ENCODE assay signal across 8 mouse cellular contexts in the genomic region with DNA sequence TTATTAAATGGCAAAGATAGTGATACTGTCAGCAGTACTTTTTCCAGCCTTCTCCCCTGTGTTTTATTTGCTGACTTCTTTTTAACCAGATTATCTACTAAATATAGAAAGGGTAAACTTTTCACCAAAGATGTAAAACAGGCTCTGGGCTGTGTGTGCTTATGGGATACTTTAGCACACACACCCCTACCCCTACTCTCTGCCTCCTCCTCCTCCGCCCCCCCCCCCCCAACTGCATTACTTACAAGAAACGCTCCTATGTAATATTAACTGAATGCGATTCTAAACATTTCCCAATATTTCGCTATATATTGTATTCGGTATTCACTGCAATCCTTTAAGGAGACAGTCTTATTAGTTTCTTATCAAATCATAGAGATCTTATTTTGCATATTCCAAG. TPM values are rescaled to one million over a fixed set of nuclear protein-coding genes. Genes with fewer than 3 reads are reported as not detected.
DNase-seq lines count a peak whose midpoint lies in the region; ATAC-seq and TF ChIP-seq lines count a peak whose summit lies in the region.

No protein-coding gene starts in this region.

- H3K4me2 ChIP-seq in heart, embryonic 15.5 days = peak overlapping the region; percentile 99
- peak overlapping the region; percentile 32 for H3K4me2 ChIP-seq in hindbrain, embryonic 11.5 days (replicated peaks; ENCODE audit: low read depth, low read length)

- DNase-seq in heart, postnatal 10 days = no peak
- no peak for DNase-seq in hindbrain, embryonic 11.5 days (ENCODE audit: low spot score)
- no peak for DNase-seq in midbrain, embryonic 10.5 days (ENCODE audit: low spot score)
- no peak for DNase-seq in right cerebral cortex, postnatal 36 days (ENCODE audit: low spot score in 2 of 2)
- no peak for DNase-seq in adrenal gland, adult 18-20 months (ENCODE audit: low spot score in 2 of 2)
- no peak for DNase-seq in kidney, postnatal 25 days

- peak overlapping the region; percentile 72 for H3K4me3 ChIP-seq in heart, embryonic 15.5 days
- peak overlapping the region; percentile 71 for H3K4me3 ChIP-seq in bone marrow, adult 2 months (replicated peaks; ENCODE audit: control insufficient read depth, low read depth, low read length)
- peak overlapping the region; percentile 68 for H3K4me3 ChIP-seq in hindbrain, embryonic 11.5 days (ENCODE audit: low read depth, low read length)
- H3K4me3 ChIP-seq in midbrain, embryonic 10.5 days = peak overlapping the region; percentile 72

- TF ChIP-seq POLR2A in bone marrow, adult 2 months (IDR thresholded peaks at IDR 0.05; ENCODE audit: borderline replicate concordance, control insufficient read depth, low read depth, low read length) = no peak

- no peak overlapping the region for H3K9ac ChIP-seq in heart, embryonic 15.5 days
- peak overlapping the region; percentile 50; the same call in 1 of the 2 replicates for H3K9ac ChIP-seq in hindbrain, embryonic 11.5 days (ENCODE audit: low read depth, low read length)

- no peaks in the 10 kb centered on the region for H3K36me3 ChIP-seq in heart, embryonic 15.5 days
- H3K36me3 ChIP-seq in hindbrain, embryonic 11.5 days (ENCODE audit: control insufficient read depth, insufficient read depth, low read length) = no peaks in the 10 kb centered on the region
- peaks cover 4% of the 10 kb centered on the region; the same call in 1 of the 2 replicates for H3K36me3 ChIP-seq in midbrain, embryonic 10.5 days

- no peaks in the 10 kb centered on the region for H3K9me3 ChIP-seq in heart, embryonic 15.5 days (replicated peaks)
- no peaks in the 10 kb centered on the region for H3K9me3 ChIP-seq in hindbrain, embryonic 11.5 days (ENCODE audit: control insufficient read depth, low read length)
- H3K9me3 ChIP-seq in midbrain, embryonic 10.5 days (replicated peaks) = no peaks in the 10 kb centered on the region

- ATAC-seq in heart, embryonic 15.5 days (replicated peaks; ENCODE audit: insufficient number of reproducible peaks, insufficient read depth, low FRiP score, low read depth) = no peak
- ATAC-seq in hindbrain, embryonic 11.5 days (ENCODE audit: low FRiP score) = peak; percentile 54

- H3K27ac ChIP-seq in heart, embryonic 15.5 days = no peak overlapping the region
- H3K27ac ChIP-seq in bone marrow, adult 2 months (ENCODE audit: control insufficient read depth, insufficient read depth, low read depth, low read length, poor library complexity) = no peak overlapping the region
- H3K27ac ChIP-seq in hindbrain, embryonic 11.5 days (ENCODE audit: low read depth, low read length) = peak overlapping the region; percentile 69
- H3K27ac ChIP-seq in midbrain, embryonic 10.5 days (replicated peaks) = peak overlapping the region; percentile 80

- peaks cover 7% of the 10 kb centered on the region for H3K4me1 ChIP-seq in heart, embryonic 15.5 days (replicated peaks)
- no peaks in the 10 kb centered on the region; the same call in 1 of the 2 replicates for H3K4me1 ChIP-seq in bone marrow, adult 2 months (ENCODE audit: control insufficient read depth, insufficient read depth, low read length)
- no peaks in the 10 kb centered on the region for H3K4me1 ChIP-seq in hindbrain, embryonic 11.5 days (replicated peaks; ENCODE audit: control insufficient read depth, insufficient read depth, low read length)
- H3K4me1 ChIP-seq in midbrain, embryonic 10.5 days = peaks cover 14% of the 10 kb centered on the region

- no peak for TF ChIP-seq CTCF in bone marrow, adult 2 months (IDR thresholded peaks at IDR 0.05; ENCODE audit: control insufficient read depth, insufficient read depth, low read length)

- no peaks in the 10 kb centered on the region for H3K27me3 ChIP-seq in heart, embryonic 15.5 days
- H3K27me3 ChIP-seq in hindbrain, embryonic 11.5 days (ENCODE audit: control insufficient read depth, insufficient read depth, low read length) = no peaks in the 10 kb centered on the region
- no peaks in the 10 kb centered on the region for H3K27me3 ChIP-seq in midbrain, embryonic 10.5 days (ENCODE audit: low read depth, poor library complexity, severe bottlenecking)

- 6% methylated on average over 5 of the region's 5 CpGs for WGBS in heart, embryonic 15.5 days
- WGBS in bone marrow, adult 2 months = 3% methylated on average over 5 of the region's 5 CpGs
- WGBS in hindbrain, embryonic 11.5 days = 2% methylated on average over 4 of the region's 5 CpGs
- 9% methylated on average over 5 of the region's 5 CpGs for WGBS in midbrain, embryonic 10.5 days

- intact Hi-C loops in heart, postnatal 10 days (cut with DNase I) = loop anchor here (5.0 kb wide), 1 partner anchor 425 kb away; the partner anchor contains the start of gene Ctso

RNA-seq across cellular contexts. Expression of gene Map9, which starts 0.5 kb away (rescaled TPM):
- polyA plus RNA-seq in heart, embryonic 15.5 days (2015; fragmentation: Nextera tagmentation; extraction: Ambion mirVana) = 6.9 and 7.2 TPM in 2 replicates
- total RNA-seq in heart, postnatal 10 days (2021) = 1 to 10 TPM; 2.4 to 2.5 TPM
- 0.25 TPM in 1 of 2 replicates, not detected in the other for polyA plus RNA-seq in bone marrow, adult 2 months (2011; ENCODE audit: insufficient read depth, insufficient read length, low replicate concordance, missing spikeins)
- 12.3 and 13.6 TPM in 2 replicates for polyA plus RNA-seq in hindbrain, embryonic 11.5 days (2014; fragmentation: Nextera tagmentation; extraction: Ambion mirVana)
- polyA plus RNA-seq in midbrain, embryonic 10.5 days (2016; fragmentation: Nextera tagmentation; extraction: Ambion mirVana) = 6.4 and 7.8 TPM in 2 replicates
- total RNA-seq in adrenal gland, adult 18-20 months (2021) = 1 to 10 TPM; 4.8 to 5.0 TPM

Comparison
In these comparisons a context has a peak if more than half of its experiments do, and no peak if none do; other contexts are left out.
1. H3K27ac ChIP-seq: peak in hindbrain, embryonic 11.5 days (single experiment) and midbrain, embryonic 10.5 days (single experiment); none in heart, embryonic 15.5 days (single experiment) and bone marrow, adult 2 months (single experiment).
2. Peak in every context shown above with its lines, with median percentiles within 50 percentile points of each other: H3K4me3 ChIP-seq.